In the genomic region with DNA sequence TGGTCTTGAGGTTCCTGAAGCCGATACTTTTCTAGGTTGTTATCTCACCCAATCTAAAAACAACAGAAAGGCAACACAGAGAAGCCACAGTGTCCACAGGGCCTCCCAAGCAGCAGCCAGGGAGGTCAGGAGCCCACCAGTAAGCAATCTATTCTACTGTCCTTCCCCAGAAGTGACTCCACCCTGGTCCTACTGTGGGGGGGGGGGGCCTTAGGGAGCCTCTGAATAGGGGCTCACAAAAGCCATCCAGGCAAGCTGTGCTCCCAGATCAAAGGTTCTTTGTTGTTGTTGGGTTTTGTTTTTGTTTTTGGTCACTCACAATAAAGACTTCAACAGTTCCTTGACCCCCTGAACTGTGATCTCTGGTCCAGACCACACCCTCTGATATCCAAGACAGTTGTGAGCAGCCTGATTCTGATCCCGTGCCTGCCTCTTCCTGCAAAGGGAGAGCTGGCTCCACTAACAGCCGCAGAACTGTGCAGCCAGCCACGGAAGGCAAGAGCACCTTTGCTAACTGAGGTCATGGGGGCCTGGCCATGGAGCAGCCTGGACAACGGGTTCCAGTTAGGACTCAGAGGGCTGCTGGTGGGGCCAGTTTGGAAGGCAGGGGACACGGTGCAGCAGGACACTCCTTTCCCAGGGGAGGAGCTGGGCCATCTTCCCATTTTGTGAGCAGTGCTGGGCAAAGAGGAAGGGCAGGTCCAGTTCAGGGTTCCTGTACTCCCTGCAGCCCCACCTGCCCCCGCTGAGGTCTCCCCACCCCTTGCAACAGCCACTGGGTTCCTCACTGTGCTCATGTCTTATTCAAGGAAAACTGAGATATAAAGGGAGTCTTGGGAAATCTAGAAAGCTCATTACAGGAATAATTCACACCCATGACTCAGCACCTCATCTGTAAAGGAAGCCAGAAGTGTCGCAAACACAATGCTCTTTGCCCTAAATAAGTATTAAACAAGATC, we compare ENCODE assay signal across 8 mouse cellular contexts. TPM values are rescaled to one million over a fixed set of nuclear protein-coding genes. Genes with fewer than 3 reads are reported as not detected.
DNase-seq lines count a peak whose midpoint lies in the region; ATAC-seq and TF ChIP-seq lines count a peak whose summit lies in the region.

No protein-coding gene starts in this region.

- no peak overlapping the region for H3K4me3 ChIP-seq in hindbrain, embryonic 15.5 days
- H3K4me3 ChIP-seq in liver, embryonic 15.5 days (replicated peaks), result no peak overlapping the region
- H3K4me3 ChIP-seq in testis, adult 2 months (ENCODE audit: control insufficient read depth, low read depth, low read length), result no peak overlapping the region

- H3K4me1 ChIP-seq in hindbrain, embryonic 15.5 days (replicated peaks), result no peaks in the 10 kb centered on the region
- peaks cover 23% of the 10 kb centered on the region for H3K4me1 ChIP-seq in liver, embryonic 15.5 days (replicated peaks)
- peaks cover 4% of the 10 kb centered on the region; the same call in 1 of the 2 replicates for H3K4me1 ChIP-seq in testis, adult 2 months (ENCODE audit: control insufficient read depth, insufficient read depth, low read length)

- DNase-seq in ovary, postnatal 36 days (ENCODE audit: low spot score), result peak; percentile 48
- no peak for DNase-seq in ovary, postnatal 14 days (ENCODE audit: low spot score)
- peak; percentile 48 to 57 for DNase-seq in gastrocnemius, adult 8-10 months (ENCODE audit: low spot score in 2 of 2)
- no peak for DNase-seq in layer of hippocampus, adult 8-10 months (ENCODE audit: low spot score in 2 of 2)
- no peak for DNase-seq in left cerebral cortex, adult 8-10 months (ENCODE audit: low spot score in 2 of 2)

- H3K4me2 ChIP-seq in hindbrain, embryonic 15.5 days, result no peak overlapping the region
- H3K4me2 ChIP-seq in liver, embryonic 15.5 days, result peak overlapping the region; percentile 18; the same call in 1 of the 2 replicates

- TF ChIP-seq POLR2A in testis, adult 2 months (IDR thresholded peaks at IDR 0.05; ENCODE audit: control insufficient read depth, low read depth, low read length), result no peak

- 0 out of 2 replicates have a peak, but pooled peaks have one; percentile 42 for ATAC-seq in hindbrain, embryonic 15.5 days (ENCODE audit: low FRiP score, low read depth)
- ATAC-seq in liver, embryonic 15.5 days (ENCODE audit: insufficient read depth), result peak; percentile 60

- H3K27ac ChIP-seq in hindbrain, embryonic 15.5 days (replicated peaks), result no peak overlapping the region
- no peak overlapping the region for H3K27ac ChIP-seq in liver, embryonic 15.5 days (replicated peaks)
- peak overlapping the region; percentile 54 for H3K27ac ChIP-seq in testis, adult 2 months (ENCODE audit: control insufficient read depth, insufficient read depth, low read depth, low read length)

- 18% methylated on average over 8 of the region's 8 CpGs for WGBS in hindbrain, embryonic 15.5 days
- 19% methylated on average over 8 of the region's 8 CpGs for WGBS in liver, embryonic 15.5 days (ENCODE audit: insufficient replicate concordance)

- no peak overlapping the region for H3K9ac ChIP-seq in hindbrain, embryonic 15.5 days
- H3K9ac ChIP-seq in liver, embryonic 15.5 days, result no peak overlapping the region

- no peaks in the 10 kb centered on the region for H3K36me3 ChIP-seq in hindbrain, embryonic 15.5 days
- no peaks in the 10 kb centered on the region for H3K36me3 ChIP-seq in liver, embryonic 15.5 days (replicated peaks)
- H3K36me3 ChIP-seq in testis, adult 2 months (ENCODE audit: control insufficient read depth, insufficient read depth, low read length), result no peaks in the 10 kb centered on the region

- no peak for TF ChIP-seq CTCF in testis, adult 2 months (IDR thresholded peaks at IDR 0.05; ENCODE audit: control insufficient read depth, insufficient read depth, insufficient replicate concordance, low read depth, low read length)

- no peaks in the 10 kb centered on the region for H3K27me3 ChIP-seq in hindbrain, embryonic 15.5 days
- peaks cover 15% of the 10 kb centered on the region for H3K27me3 ChIP-seq in liver, embryonic 15.5 days
- H3K27me3 ChIP-seq in testis, adult 2 months (ENCODE audit: control insufficient read depth, insufficient read depth, low read length), result no peaks in the 10 kb centered on the region

- H3K9me3 ChIP-seq in hindbrain, embryonic 15.5 days, result no peaks in the 10 kb centered on the region
- no peaks in the 10 kb centered on the region for H3K9me3 ChIP-seq in liver, embryonic 15.5 days (replicated peaks)

RNA-seq across cellular contexts. Expression of a gene that starts 18.9 kb away (rescaled TPM):
- total RNA-seq in gastrocnemius, adult 8-10 months (2022), result 10 to 100 TPM; 18.1 to 43.5 (median 29.1) TPM
- 61.6 and 62.6 TPM in 2 replicates for polyA plus RNA-seq in hindbrain, embryonic 15.5 days (2015; fragmentation: Nextera tagmentation; extraction: Ambion mirVana)
- 22.9 and 24.4 TPM in 2 replicates for polyA plus RNA-seq in liver, embryonic 15.5 days (2015; fragmentation: Nextera tagmentation; extraction: Ambion mirVana)
- 24.4 and 31.2 TPM in 2 replicates for polyA plus RNA-seq in testis, adult 2 months (2012; rRNA removed)
- 10 to 100 TPM; 23.8 to 46.1 (median 33.3) TPM for total RNA-seq in layer of hippocampus, adult 8-10 months (2022)
- 10 to 100 TPM; 30.4 to 36.8 (median 35.1) TPM for total RNA-seq in left cerebral cortex, adult 8-10 months (2022)

Comparison
In these comparisons a context has a peak if more than half of its experiments do, and no peak if none do; other contexts are left out.
1. DNase-seq: peak in ovary, postnatal 36 days (single experiment) and gastrocnemius, adult 8-10 months (2 of 2); none in ovary, postnatal 14 days (single experiment), layer of hippocampus, adult 8-10 months (0 of 2) and left cerebral cortex, adult 8-10 months (0 of 2).